ENCODE assay signal across 8 mouse cellular contexts in genomic region chr7:49811346-49811745, GRCm38 (mm10). TPM values are rescaled to one million over a fixed set of nuclear protein-coding genes. Genes with fewer than 3 reads are reported as not detected.
DNase-seq lines count a peak whose midpoint lies in the region; ATAC-seq and TF ChIP-seq lines count a peak whose summit lies in the region.
"Had no signal": no experiment of that assay in that cellular context is flagged by ENCODE, and none has a peak within 500 bp of the region (broad histone marks: within the 10 kb centered on the region; RNA-seq: fewer than 3 reads in every experiment).

No protein-coding gene starts in this region.

- no peak; the same call in 1 of the 2 replicates for TF ChIP-seq RAD21 in MEL (IDR thresholded peaks at IDR 0.05; ENCODE audit: low read depth, low read length)

- TF ChIP-seq CTCF in MEL (IDR thresholded peaks at IDR 0.05 in 2 of 3, conservative IDR thresholded peaks at IDR 0.05 in 1 of 3; ENCODE audit: control insufficient read depth in 1 of 3, insufficient read depth in 1 of 3, low read depth in 2 of 3, low read length in 3 of 3, poor library complexity in 1 of 3, severe bottlenecking in 1 of 3) = peak in 2 of 3 experiments; percentile 19 to 47; a peak in 3 of 6 replicates
- TF ChIP-seq CTCF in hindbrain, postnatal 0 days (IDR thresholded peaks at IDR 0.05; ENCODE audit: low read depth) = peak; percentile 65

- no peaks in the 10 kb centered on the region for H3K27me3 ChIP-seq in MEL (ENCODE audit: control insufficient read depth in 1 of 2, insufficient read depth in 2 of 2, low read length in 2 of 2)
- H3K27me3 ChIP-seq in hindbrain, postnatal 0 days (ENCODE audit: insufficient read depth, low read length) = no peaks in the 10 kb centered on the region
- H3K27me3 ChIP-seq: liver, embryonic 15.5 days had no signal

- no peak overlapping the region for H3K27ac ChIP-seq in MEL (ENCODE audit: control insufficient read depth, low read depth, low read length)
- no peak overlapping the region for H3K27ac ChIP-seq in hindbrain, postnatal 0 days
- H3K27ac ChIP-seq: liver, embryonic 15.5 days had no signal

- peak; percentile 54 for ATAC-seq in CD4-positive, CD25-positive, alpha-beta regulatory T cell, adult 4 months
- peak; percentile 47; the same call in 1 of the 2 replicates for ATAC-seq in hindbrain, postnatal 0 days

- 48% methylated on average over 4 of the region's 4 CpGs for WGBS in hindbrain, postnatal 0 days

- no peak overlapping the region for H3K4me3 ChIP-seq in MEL (ENCODE audit: control insufficient read depth in 1 of 2, insufficient read depth in 1 of 2, low read depth in 2 of 2, low read length in 2 of 2)
- no peak overlapping the region for H3K4me3 ChIP-seq in hindbrain, postnatal 0 days (ENCODE audit: low read length)
- H3K4me3 ChIP-seq: liver, embryonic 15.5 days had no signal

- TF ChIP-seq EP300 in MEL (IDR thresholded peaks at IDR 0.05; ENCODE audit: low read depth in 1 of 2, low read length in 2 of 2) = no peak

- H3K4me2 ChIP-seq in hindbrain, postnatal 0 days (ENCODE audit: low read depth, low read length) = no peak overlapping the region
- H3K4me2 ChIP-seq: liver, embryonic 15.5 days had no signal

- peak; percentile 21 for DNase-seq in layer of hippocampus, adult 11-12 months (ENCODE audit: low spot score)
- no peak for DNase-seq in layer of hippocampus, postnatal 36 days
- peak; percentile 26 for DNase-seq in MEL (ENCODE audit: low read depth, low spot score)
- DNase-seq in hindbrain, postnatal 0 days (ENCODE audit: low spot score) = peak; percentile 60
- no peak for DNase-seq in spleen, postnatal 4 days (ENCODE audit: low spot score in 2 of 2)
- no peak for DNase-seq in adrenal gland, adult 18-20 months (ENCODE audit: low spot score in 2 of 2)

- no peaks in the 10 kb centered on the region for H3K79me2 ChIP-seq in MEL (ENCODE audit: control insufficient read depth, insufficient read depth, low read length, poor library complexity)

- no peak for TF ChIP-seq POLR2A in MEL (IDR thresholded peaks at IDR 0.05; ENCODE audit: control insufficient read depth in 1 of 2, insufficient read depth in 1 of 2, low read depth in 1 of 2, low read length in 2 of 2, poor library complexity in 1 of 2)

- H3K4me1 ChIP-seq in MEL (ENCODE audit: control insufficient read depth in 1 of 2, insufficient read depth in 2 of 2, low read length in 2 of 2) = peaks cover 0 to 3% of the 10 kb centered on the region in 2 experiments; a peak in 1 of 4 replicates
- H3K4me1 ChIP-seq in hindbrain, postnatal 0 days (ENCODE audit: insufficient read depth, low read length) = no peaks in the 10 kb centered on the region

- H3K9ac ChIP-seq in MEL (ENCODE audit: control insufficient read depth, low read depth, low read length, poor library complexity, severe bottlenecking) = no peak overlapping the region
- H3K9ac ChIP-seq in hindbrain, postnatal 0 days (replicated peaks; ENCODE audit: low read length) = no peak overlapping the region
- H3K9ac ChIP-seq: liver, embryonic 15.5 days had no signal

- H3K9me3 ChIP-seq in MEL (replicated peaks; ENCODE audit: insufficient read depth, low read length) = no peaks in the 10 kb centered on the region
- H3K9me3 ChIP-seq in hindbrain, postnatal 0 days (ENCODE audit: low read length) = no peaks in the 10 kb centered on the region
- H3K9me3 ChIP-seq: liver, embryonic 15.5 days had no signal

- H3K36me3 ChIP-seq in MEL (ENCODE audit: control insufficient read depth in 1 of 2, insufficient read depth in 2 of 2, low read length in 2 of 2) = peaks cover 0 to 17% of the 10 kb centered on the region in 2 experiments; a peak in 2 of 4 replicates
- H3K36me3 ChIP-seq in hindbrain, postnatal 0 days (ENCODE audit: insufficient read depth, low read length) = peaks cover 6% of the 10 kb centered on the region; the same call in 1 of the 2 replicates

TF ChIP-seq in MEL, 35 proteins besides CTCF, POLR2A, EP300 and RAD21:
- TF ChIP-seq SMC3 (IDR thresholded peaks at IDR 0.05; ENCODE audit: low read depth, low read length) (peak; percentile 24), ETS1 (IDR thresholded peaks at IDR 0.05; ENCODE audit: low read depth, low read length) (no peak)

RNA-seq across cellular contexts. Expression of gene Prmt3, which starts 33.2 kb away (rescaled TPM):
- total RNA-seq in layer of hippocampus, postnatal 36 days (2021) = 10 to 100 TPM; 37.2 to 37.5 TPM
- polyA plus RNA-seq in CD4-positive, CD25-positive, alpha-beta regulatory T cell, adult 4 months (2017; shearing (Covaris generic)) = 10 to 100 TPM; 12.1 to 12.7 TPM
- 72.6 and 73.9 TPM in 2 replicates for total RNA-seq in MEL (2012; rRNA removed)
- polyA plus RNA-seq in MEL (2012; ENCODE audit: insufficient read depth in 1 of 2, insufficient read length in 2 of 2, low read depth in 1 of 2, low replicate concordance in 2 of 2, missing spikeins in 1 of 2) = 10 to 100 TPM; 62.5 to 63.7 TPM
- total RNA-seq in hindbrain, postnatal 0 days (2014; rRNA removed) = 51.2 and 53.2 TPM in 2 replicates
- polyA plus RNA-seq in hindbrain, postnatal 0 days (2015; fragmentation: Nextera tagmentation; extraction: Ambion mirVana) = 40.4 and 42.0 TPM in 2 replicates
- total RNA-seq in adrenal gland, adult 18-20 months (2021) = 10 to 100 TPM; 33.0 to 38.6 TPM

RNA-seq across cellular contexts. Expression of gene Htatip2, which starts 52.4 kb away (rescaled TPM):
- 10 to 100 TPM; 10.0 to 12.7 TPM for total RNA-seq in layer of hippocampus, postnatal 36 days (2021)
- polyA plus RNA-seq in CD4-positive, CD25-positive, alpha-beta regulatory T cell, adult 4 months (2017; shearing (Covaris generic)) = 10 to 100 TPM; 33.4 to 48.8 TPM
- 22.5 and 32.8 TPM in 2 replicates for total RNA-seq in MEL (2012; rRNA removed)
- 10 to 100 TPM in 1 of 2 experiments, not detected in 1; 37.8 TPM for polyA plus RNA-seq in MEL (2012; ENCODE audit: insufficient read depth in 1 of 2, insufficient read length in 2 of 2, low read depth in 1 of 2, low replicate concordance in 2 of 2, missing spikeins in 1 of 2)
- total RNA-seq in hindbrain, postnatal 0 days (2014; rRNA removed) = 1.5 TPM in 1 of 2 replicates, not detected in the other
- 7.1 and 8.5 TPM in 2 replicates for polyA plus RNA-seq in hindbrain, postnatal 0 days (2015; fragmentation: Nextera tagmentation; extraction: Ambion mirVana)
- total RNA-seq in adrenal gland, adult 18-20 months (2021) = 10 to 100 TPM; 32.6 to 34.4 TPM

Comparison
In these comparisons a context has a peak if more than half of its experiments do, and no peak if none do; other contexts are left out.
1. DNase-seq: peak in layer of hippocampus, adult 11-12 months (single experiment), MEL (single experiment) and hindbrain, postnatal 0 days (single experiment); none in layer of hippocampus, postnatal 36 days (0 of 2), spleen, postnatal 4 days (0 of 2) and adrenal gland, adult 18-20 months (0 of 2).